Mouse (Mus musculus) CH12.LX (cell line): ENCODE data around the gene Itsn1. TPM values are rescaled to one million over a fixed set of nuclear protein-coding genes. Genes with fewer than 3 reads are reported as not detected.

ENCODE experiments used
- DNase-seq: peaks from one replicate; pipeline ENCODE4 v3.0.0-alpha.2; 2013; ENCODE audit errors: extremely low read depth
- H3K27ac ChIP-seq: 2 replicates; pipeline ENCODE4 v1.5.1; 2012; ENCODE audit warnings: low read depth, mild to moderate bottlenecking, control low read depth, moderate library complexity; ENCODE audit not compliant: insufficient read depth
- H3K27me3 ChIP-seq: replicated peaks from 2 replicates; pipeline ENCODE3; 2012; ENCODE audit warnings: inconsistent platforms
- H3K36me3 ChIP-seq, 2 experiments: replicated peaks in 1 of 2; 2 replicates each; pipeline versions ENCODE3 to v1.6.1; 2012; ENCODE audit warnings: inconsistent platforms in 1 of 2, low read length in 1 of 2, mild to moderate bottlenecking in 1 of 2, mixed read lengths in 1 of 2, moderate library complexity in 1 of 2; ENCODE audit not compliant: control insufficient read depth in 1 of 2, insufficient read depth in 1 of 2
- H3K4me1 ChIP-seq, 2 experiments: 2 replicates each; pipeline ENCODE4 v1.6.1; 2012; ENCODE audit warnings: inconsistent platforms in 1 of 2, moderate library complexity in 1 of 2; ENCODE audit not compliant: insufficient read depth in 2 of 2, control insufficient read depth in 1 of 2
- H3K4me2 ChIP-seq: 2 replicates; pipeline ENCODE4 v1.6.1; 2012; ENCODE audit warnings: low read depth, mild to moderate bottlenecking, control low read depth; ENCODE audit not compliant: poor library complexity, insufficient read depth, severe bottlenecking
- H3K4me3 ChIP-seq, 3 experiments: fragments of 150-350 bp in 1 of 3; sonication (generic) in 1 of 3; replicated peaks in 1 of 3; 2 replicates each; pipeline versions ENCODE3 to v1.5.1; 2011 to 2012; ENCODE audit warnings: low read depth in 2 of 3, low read length in 2 of 3, mild to moderate bottlenecking in 2 of 3, moderate library complexity in 2 of 3, control low read depth in 1 of 3, improper control_type of control experiment in 1 of 3, inconsistent platforms in 1 of 3, mixed read lengths in 1 of 3; ENCODE audit not compliant: poor library complexity in 1 of 3
- H3K79me2 ChIP-seq: replicated peaks from 2 replicates; pipeline ENCODE4 v1.6.1; 2012; ENCODE audit warnings: mild to moderate bottlenecking, moderate library complexity; ENCODE audit not compliant: control insufficient read depth, poor library complexity, insufficient read depth, severe bottlenecking; ENCODE audit errors: extremely low read depth
- H3K9ac ChIP-seq: 2 replicates; pipeline ENCODE4 v1.6.1; 2012; ENCODE audit warnings: low read depth, mild to moderate bottlenecking, control low read depth, moderate library complexity; ENCODE audit not compliant: insufficient read depth
- H3K9me3 ChIP-seq: replicated peaks from 2 replicates; pipeline ENCODE3; 2012; ENCODE audit warnings: low read length, inconsistent platforms, mixed read lengths
- BHLHE40 ChIP-seq: IDR thresholded peaks from 2 replicates; pipeline ENCODE4 v1.6.1; 2011; ENCODE audit warnings: mild to moderate bottlenecking, low read depth, low read length, improper control_type of control experiment
- CHD1 ChIP-seq: IDR thresholded peaks from 2 replicates; pipeline ENCODE4 v1.6.1; 2012; ENCODE audit warnings: low read depth, low read length, improper control_type of control experiment, inconsistent platforms
- CHD2 ChIP-seq: IDR thresholded peaks from 2 replicates; pipeline ENCODE4 v1.6.1; 2011; ENCODE audit warnings: low read length, improper control_type of control experiment
- CTCF ChIP-seq, 2 experiments: IDR thresholded peaks in 1 of 2; conservative IDR thresholded peaks in 1 of 2; 2 replicates each; pipeline ENCODE4 v1.5.1; 2011 to 2012; ENCODE audit warnings: low read depth in 2 of 2, low read length in 2 of 2, improper control_type of control experiment in 1 of 2, inconsistent platforms in 1 of 2, mild to moderate bottlenecking in 1 of 2, moderate library complexity in 1 of 2
- E2F4 ChIP-seq: IDR thresholded peaks from 2 replicates; pipeline ENCODE4 v1.6.1; 2011; ENCODE audit warnings: low read depth, low read length, improper control_type of control experiment; ENCODE audit not compliant: insufficient replicate concordance
- ELF1 ChIP-seq: IDR thresholded peaks from 2 replicates; pipeline ENCODE4 v1.6.1; 2014; ENCODE audit warnings: low read depth, mild to moderate bottlenecking, inconsistent platforms, low read length, improper control_type of control experiment
- EP300 ChIP-seq: IDR thresholded peaks from 2 replicates; pipeline ENCODE4 v1.6.1; 2011; ENCODE audit warnings: low read length, improper control_type of control experiment
- ETS1 ChIP-seq: conservative IDR thresholded peaks from 2 replicates; pipeline ENCODE4 v1.6.1; 2012; ENCODE audit warnings: low read depth, mild to moderate bottlenecking, inconsistent platforms, low read length, improper control_type of control experiment, moderate library complexity
- GABPA ChIP-seq: IDR thresholded peaks from 2 replicates; pipeline ENCODE4 v1.6.1; 2012; ENCODE audit warnings: low read depth, low read length, improper control_type of control experiment, inconsistent platforms; ENCODE audit not compliant: insufficient replicate concordance
- HCFC1 ChIP-seq: IDR thresholded peaks from 2 replicates; pipeline ENCODE4 v1.6.1; 2012; ENCODE audit warnings: low read depth, mild to moderate bottlenecking, inconsistent platforms, low read length, improper control_type of control experiment
- IRF4 ChIP-seq: IDR thresholded peaks from 2 replicates; pipeline ENCODE4 v1.6.1; 2014; ENCODE audit warnings: low read depth, mild to moderate bottlenecking, inconsistent platforms, low read length, improper control_type of control experiment
- JUN ChIP-seq: IDR thresholded peaks from 2 replicates; pipeline ENCODE4 v1.6.1; 2011; ENCODE audit warnings: low read depth, mild to moderate bottlenecking, low read length, improper control_type of control experiment, moderate library complexity; ENCODE audit not compliant: insufficient read depth
- JUND ChIP-seq: conservative IDR thresholded peaks from 2 replicates; pipeline ENCODE4 v1.6.1; 2011; ENCODE audit warnings: low read depth, low read length, improper control_type of control experiment
- KAT2A ChIP-seq: IDR thresholded peaks from 2 replicates; pipeline ENCODE4 v1.6.1; 2012; ENCODE audit warnings: low read length, improper control_type of control experiment, inconsistent platforms; ENCODE audit not compliant: insufficient replicate concordance
- MAFK ChIP-seq: IDR thresholded peaks from 2 replicates; pipeline ENCODE4 v1.6.1; 2011; ENCODE audit warnings: low read length, improper control_type of control experiment; ENCODE audit not compliant: insufficient replicate concordance
- MAX ChIP-seq: IDR thresholded peaks from 2 replicates; pipeline ENCODE4 v1.6.1; 2011; ENCODE audit warnings: low read length, improper control_type of control experiment
- MAZ ChIP-seq: IDR thresholded peaks from 2 replicates; pipeline ENCODE4 v1.6.1; 2012; ENCODE audit warnings: low read depth, mild to moderate bottlenecking, inconsistent platforms, low read length, improper control_type of control experiment, moderate library complexity
- MEF2A ChIP-seq: IDR thresholded peaks from 2 replicates; pipeline ENCODE4 v1.6.1; 2014; ENCODE audit warnings: low read depth, mild to moderate bottlenecking, inconsistent platforms, low read length, improper control_type of control experiment, borderline replicate concordance
- MXI1 ChIP-seq: IDR thresholded peaks from 2 replicates; pipeline ENCODE4 v1.6.1; 2011; ENCODE audit warnings: mild to moderate bottlenecking, low read depth, low read length, improper control_type of control experiment
- MYC ChIP-seq: IDR thresholded peaks from 2 replicates; pipeline ENCODE4 v1.6.1; 2011; ENCODE audit warnings: low read depth, mild to moderate bottlenecking, improper control_type of control experiment, low read length
- NELFE ChIP-seq: IDR thresholded peaks from 2 replicates; pipeline ENCODE4 v1.6.1; 2011; ENCODE audit warnings: low read depth, low read length, improper control_type of control experiment
- NRF1 ChIP-seq: IDR thresholded peaks from 2 replicates; pipeline ENCODE4 v1.6.1; 2014; ENCODE audit warnings: low read depth, mild to moderate bottlenecking, inconsistent platforms, low read length, improper control_type of control experiment, moderate library complexity
- PAX5 ChIP-seq: IDR thresholded peaks from 2 replicates; pipeline ENCODE4 v1.6.1; 2012; ENCODE audit warnings: low read length, inconsistent platforms, mixed read lengths
- POLR2A ChIP-seq: IDR thresholded peaks from 2 replicates; pipeline ENCODE4 v1.6.1; 2011; ENCODE audit warnings: low read depth, mild to moderate bottlenecking, improper control_type of control experiment, low read length
- POLR2AphosphoS2 ChIP-seq: IDR thresholded peaks from 2 replicates; pipeline ENCODE4 v1.6.1; 2011; ENCODE audit warnings: low read depth, low read length, improper control_type of control experiment
- RAD21 ChIP-seq: IDR thresholded peaks from 2 replicates; pipeline ENCODE4 v1.6.1; 2011; ENCODE audit warnings: low read depth, mild to moderate bottlenecking, low read length, improper control_type of control experiment, moderate library complexity
- RCOR1 ChIP-seq: conservative IDR thresholded peaks from 2 replicates; pipeline ENCODE4 v1.6.1; 2012; ENCODE audit warnings: low read depth, mild to moderate bottlenecking, inconsistent platforms, low read length, improper control_type of control experiment
- SIN3A ChIP-seq: IDR thresholded peaks from 2 replicates; pipeline ENCODE4 v1.6.1; 2012; ENCODE audit warnings: low read length, improper control_type of control experiment, inconsistent platforms
- SMC3 ChIP-seq: IDR thresholded peaks from 2 replicates; pipeline ENCODE4 v1.6.1; 2011; ENCODE audit warnings: low read depth, low read length, improper control_type of control experiment
- TBP ChIP-seq: conservative IDR thresholded peaks from 2 replicates; pipeline ENCODE4 v1.6.1; 2011; ENCODE audit warnings: low read depth, low read length, improper control_type of control experiment
- TCF12 ChIP-seq: IDR thresholded peaks from 2 replicates; pipeline ENCODE4 v1.6.1; 2014; ENCODE audit warnings: low read depth, mild to moderate bottlenecking, inconsistent platforms, low read length, improper control_type of control experiment
- UBTF ChIP-seq: IDR thresholded peaks from 2 replicates; pipeline ENCODE4 v1.6.1; 2012; ENCODE audit warnings: low read depth, mild to moderate bottlenecking, inconsistent platforms, low read length, improper control_type of control experiment, moderate library complexity
- USF1 ChIP-seq: IDR thresholded peaks from 2 replicates; pipeline ENCODE4 v1.6.1; 2014; ENCODE audit warnings: low read depth, mild to moderate bottlenecking, inconsistent platforms, low read length, improper control_type of control experiment
- USF2 ChIP-seq: conservative IDR thresholded peaks from 2 replicates; pipeline ENCODE4 v1.6.1; 2011; ENCODE audit warnings: low read depth, low read length, improper control_type of control experiment
- ZC3H11A ChIP-seq: IDR thresholded peaks from 2 replicates; pipeline ENCODE4 v1.6.1; 2012; ENCODE audit warnings: low read depth, mild to moderate bottlenecking, inconsistent platforms, low read length, improper control_type of control experiment
- ZKSCAN1 ChIP-seq: IDR thresholded peaks from 2 replicates; pipeline ENCODE4 v1.6.1; 2012; ENCODE audit warnings: low read depth, inconsistent platforms, low read length, improper control_type of control experiment, borderline replicate concordance
- ZMIZ1 ChIP-seq: IDR thresholded peaks from 2 replicates; pipeline ENCODE4 v1.6.1; 2012; ENCODE audit warnings: low read depth, mild to moderate bottlenecking, inconsistent platforms, low read length, improper control_type of control experiment
- ZNF384 ChIP-seq: IDR thresholded peaks from 2 replicates; pipeline ENCODE4 v1.6.1; 2012; ENCODE audit warnings: low read depth, low read length, improper control_type of control experiment, inconsistent platforms
- dilution Hi-C: fragments of 300-500 bp; cut with MboI; formaldehyde crosslinking; loops from 2 replicates; pipeline ENCODE4 v1.14.3; 2020; ENCODE audit warnings: low sequenced_read_pairs; ENCODE audit not compliant: extremely low pct_unique_long_range_greater_than_20kb, extremely low pct_ligation_motif_present
- in situ Hi-C: fragments of 300-500 bp; cut with MboI; formaldehyde crosslinking; loops from 3 replicates; pipeline ENCODE4 v1.14.3; 2019; ENCODE audit warnings: low sequenced_read_pairs, low pct_ligation_motif_present, low pct_unique_long_range_greater_than_20kb, mixed read lengths
- polyA plus RNA-seq: library from polyadenylated mRNA; unstranded; fragments of >175 nt; gene quantifications from 2 replicates; pipeline ENCODE4 v1.2.1, GENCODE M21; 2012; ENCODE audit warnings: low read depth; ENCODE audit not compliant: insufficient read length
- total RNA-seq, 2 experiments: library from RNA; depleted of rRNA; stranded (reverse); fragments of 300-350 nt in 1 of 2; fragments of >200 nt in 1 of 2; gene quantifications; 2 replicates each; pipeline ENCODE4 v1.2.3; 2012 to 2014

The Itsn1 gene
- 33.2 and 46.3 TPM in 2 replicates for total RNA-seq (2012; rRNA removed)
- total RNA-seq (2014; rRNA removed): 32.5 and 35.9 TPM in 2 replicates
- polyA plus RNA-seq: 54.5 and 68.6 TPM in 2 replicates

- Histone ChIP-seq H3K4me1 (peaks cover 13 to 63% of the 10 kb centered on the region in 2 experiments), H3K9me3 (no peaks in the 10 kb centered on the region), H3K9ac (peak within 1 kb of the TSS; percentile 80), H3K4me3 (peak within 1 kb of the TSS; percentile 65 to 95 (median 75)), H3K27ac (peak within 1 kb of the TSS; percentile 65), H3K36me3 (peaks cover 17 to 30% of the 10 kb centered on the region in 2 experiments), H3K79me2 (peaks cover 72% of the 10 kb centered on the region), H3K27me3 (peaks cover 10% of the 10 kb centered on the region), H3K4me2 (peak within 1 kb of the TSS; percentile 85)
- TF ChIP-seq EP300 (no peak), JUND (no peak), ZMIZ1 (peak; percentile 96), MEF2A (0 out of 2 replicates have a peak, but pooled peaks have one; percentile 61), NRF1 (peak; percentile 54; the same call in 1 of the 2 replicates), TCF12 (peak; percentile 79), RCOR1 (no peak), RAD21 (no peak), POLR2AphosphoS2 (peak; percentile 51; the same call in 1 of the 2 replicates), MYC (0 out of 2 replicates have a peak, but pooled peaks have one; percentile 4), CTCF (conservative IDR thresholded peaks at IDR 0.05 in 1 of 2, IDR thresholded peaks at IDR 0.05 in 1 of 2; ENCODE audit: low read depth in 2 of 2, low read length in 2 of 2) (no peak), ZC3H11A (no peak), NELFE (peak; percentile 83), TBP (no peak), IRF4 (peak; percentile 67; the same call in 1 of the 2 replicates), GABPA (no peak), USF1 (no peak), MAZ (peak; percentile 97), ELF1 (0 out of 2 replicates have a peak, but pooled peaks have one; percentile 6), ZKSCAN1 (no peak), KAT2A (peak; percentile 83; the same call in 1 of the 2 replicates), MAX (no peak), BHLHE40 (0 out of 2 replicates have a peak, but pooled peaks have one; percentile 9), POLR2A (peak; percentile 92), CHD1 (no peak), ETS1 (no peak), JUN (no peak), PAX5 (no peak), USF2 (no peak), SMC3 (no peak), E2F4 (no peak), MAFK (no peak), UBTF (no peak), HCFC1 (no peak; the same call in 1 of the 2 replicates), SIN3A (no peak; the same call in 1 of the 2 replicates), MXI1 (no peak; the same call in 1 of the 2 replicates), ZNF384 (peak; percentile 60), CHD2 (peak; percentile 89)
- dilution Hi-C loops (no loop called here), in situ Hi-C loops (loop anchor here (5.0 kb wide), 1 partner anchor 188 kb away; no protein-coding TSS in a partner anchor)
- peak; percentile 100 for DNase-seq
Observed at GRCm38 (mm10) chr16:91729066-91729482, at the start of gene Itsn1. Itsn1 (plus strand) TSS chr16:91729281.
